Mouse (Mus musculus) fibroblast of lung, adult 2 months (primary cell): ENCODE data around the gene Slc9a5.

Experiments used
- DNase-seq: peaks from one replicate; pipeline ENCODE4 v3.0.0-alpha.2; 2011; ENCODE audit warnings: low read depth

The Slc9a5 gene

DNA sequence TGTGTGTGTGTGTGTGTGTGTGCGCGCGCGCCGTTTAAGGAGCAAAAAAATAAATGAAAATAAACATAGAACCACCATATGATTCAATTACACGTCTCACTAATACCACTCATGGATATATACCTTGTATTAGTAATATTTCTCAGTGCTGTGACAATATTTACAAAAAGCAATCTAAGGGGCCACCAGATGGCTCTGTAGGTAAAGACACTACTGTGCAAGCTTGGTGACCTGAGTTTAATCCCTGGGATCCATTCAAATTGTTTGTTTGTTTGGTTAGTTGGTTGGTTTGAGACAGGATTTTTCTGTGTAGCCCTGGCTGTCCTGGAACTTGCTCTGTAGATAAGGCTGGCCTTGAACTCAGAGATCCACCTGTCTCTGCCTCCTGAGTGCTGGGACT is 61.3 kb downstream of the Slc9a5 start:
- no peak for DNase-seq

DNA sequence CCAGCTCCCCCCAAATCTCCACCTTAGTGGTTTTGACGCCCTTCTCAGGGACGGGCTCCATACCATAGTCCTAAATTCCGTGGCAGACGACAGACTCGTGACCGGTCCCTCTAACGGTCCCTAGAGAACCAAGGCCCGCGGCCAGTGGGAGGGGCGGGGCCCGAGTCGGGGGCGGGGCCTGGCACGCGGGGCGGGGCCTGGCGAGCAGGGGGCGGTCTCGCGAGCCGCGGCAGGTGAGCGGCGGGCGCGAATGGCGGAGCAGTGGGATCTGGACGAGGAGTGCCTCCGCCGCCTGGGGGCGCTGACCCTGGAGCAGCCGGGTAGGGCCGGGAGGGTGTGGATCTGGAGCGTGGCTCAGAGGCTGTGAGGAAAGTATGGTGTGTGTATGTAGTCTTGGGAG is 64.7 kb downstream of the Slc9a5 start, which contains the start of the genes Kctd19 and Lrrc36:
Kctd19 (minus strand) TSS at position 112 of the 400 bp plus-strand sequence.
Lrrc36 (plus strand) TSS at position 181 of the 400 bp plus-strand sequence.
- DNase-seq, result no peak

DNA sequence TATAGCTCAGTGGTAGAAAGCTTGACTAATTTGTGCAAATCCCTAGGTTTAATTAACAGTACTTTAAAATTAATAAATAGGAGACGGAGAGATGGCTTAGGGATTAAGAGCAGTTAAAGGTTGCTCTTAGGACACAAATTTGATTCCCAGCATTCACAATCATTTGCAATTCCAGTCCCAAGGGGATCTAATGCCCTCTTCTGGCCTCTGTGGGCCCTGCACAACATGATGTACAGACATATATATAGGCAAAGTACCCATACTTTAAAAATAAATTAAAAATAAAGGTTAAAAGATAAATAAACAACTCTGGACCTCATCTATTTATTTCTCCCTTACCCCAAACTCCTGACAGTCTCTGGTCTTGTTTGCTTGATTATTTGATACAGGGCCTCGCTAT is 70.3 kb downstream of the Slc9a5 start:
- DNase-seq, result no peak
